Mouse (Mus musculus) stomach, embryonic 15.5 days (tissue): ENCODE measurements around the gene Lce1c. TPM values are rescaled to one million over a fixed set of nuclear protein-coding genes. Genes with fewer than 3 reads are reported as not detected.

Experiments
- ATAC-seq: fragments of 200-750 bp; cut with Nextera tagmentation; 2 replicates; pipeline ENCODE4 v1.8.0; 2017; ENCODE audit warnings: low read depth, moderate number of reproducible peaks, moderate TSS enrichment; ENCODE audit not compliant: insufficient read depth, low FRiP score
- H3K27ac ChIP-seq: fragments of 300-500 bp; sonication (generic); 2 replicates; pipeline ENCODE4 v1.5.1; 2015; ENCODE audit warnings: mild to moderate bottlenecking, inconsistent platforms
- H3K27me3 ChIP-seq: fragments of 300-500 bp; sonication (generic); replicated peaks from 2 replicates; pipeline ENCODE4 v1.6.1; 2015; ENCODE audit warnings: inconsistent platforms
- H3K36me3 ChIP-seq: fragments of 300-500 bp; sonication (generic); 2 replicates; pipeline ENCODE4 v1.6.1; 2015; ENCODE audit warnings: inconsistent platforms
- H3K4me1 ChIP-seq: fragments of 300-500 bp; sonication (generic); 2 replicates; pipeline ENCODE4 v1.6.1; 2015; ENCODE audit warnings: inconsistent platforms
- H3K4me2 ChIP-seq: fragments of 300-500 bp; sonication (generic); 2 replicates; pipeline ENCODE4 v1.6.1; 2015; ENCODE audit warnings: mild to moderate bottlenecking, inconsistent platforms
- H3K4me3 ChIP-seq: fragments of 300-500 bp; sonication (generic); replicated peaks from 2 replicates; pipeline ENCODE4 v1.5.1; 2015; ENCODE audit warnings: inconsistent platforms
- H3K9ac ChIP-seq: fragments of 300-500 bp; sonication (generic); 2 replicates; pipeline ENCODE4 v1.6.1; 2015; ENCODE audit warnings: inconsistent platforms
- H3K9me3 ChIP-seq: fragments of 300-500 bp; sonication (generic); 2 replicates; pipeline ENCODE4 v1.6.1; 2016; ENCODE audit warnings: inconsistent platforms
- WGBS: fragments of 180-500 bp; shearing (Covaris S2); methylation state at CpG from one replicate; pipeline ENCODE4 v1.1.7; 2015; 5-methylcytosine and 5-hydroxymethylcytosine counted together
- polyA plus RNA-seq: library from polyadenylated mRNA; unstranded; fragments of >200 nt; fragmentation: Nextera tagmentation; extraction: Ambion mirVana; gene quantifications from 2 replicates; pipeline ENCODE4 v1.2.1, GENCODE M21; 2015

The Lce1c gene
- polyA plus RNA-seq, 1 experiment from 2014 or later: not detected

GRCm38 (mm10) chr3:92715122-92715521, 36.1 kb downstream of the Lce1c start:
- Histone ChIP-seq H3K4me3 (no peak overlapping the region), H3K9ac (no peak overlapping the region), H3K27me3 (no peaks in the 10 kb centered on the region), H3K4me1 (no peaks in the 10 kb centered on the region), H3K27ac (no peak overlapping the region), H3K9me3 (no peaks in the 10 kb centered on the region), H3K4me2 (no peak overlapping the region), H3K36me3 (no peaks in the 10 kb centered on the region)
- no peak for ATAC-seq

- Histone ChIP-seq H3K4me2 (no peak within 1 kb of the TSS), H3K9ac (no peak within 1 kb of the TSS), H3K9me3 (no peaks in the 10 kb centered on the region), H3K27me3 (no peaks in the 10 kb centered on the region), H3K4me3 (no peak within 1 kb of the TSS), H3K27ac (no peak within 1 kb of the TSS), H3K36me3 (no peaks in the 10 kb centered on the region), H3K4me1 (no peaks in the 10 kb centered on the region)
- 69% methylated on average over 3 of the region's 3 CpGs for WGBS
- ATAC-seq: no peak
Measured at GRCm38 (mm10) chr3:92720250-92720649, 41.2 kb downstream of the Lce1c start, which contains the start of gene Lce1f. Gene Lce1f (minus strand): TSS chr3:92720350.

GRCm38 (mm10) chr3:92722631-92723030, 43.6 kb downstream of the Lce1c start:
- H3K27ac ChIP-seq: no peak overlapping the region
- H3K9ac ChIP-seq: no peak overlapping the region
- no peak for ATAC-seq
- H3K4me1 ChIP-seq: no peaks in the 10 kb centered on the region
- no peaks in the 10 kb centered on the region for H3K9me3 ChIP-seq
- no peaks in the 10 kb centered on the region for H3K27me3 ChIP-seq
- WGBS: 76% methylated on average over 5 of the region's 5 CpGs
- no peak overlapping the region for H3K4me3 ChIP-seq
- H3K36me3 ChIP-seq: no peaks in the 10 kb centered on the region
- no peak overlapping the region for H3K4me2 ChIP-seq

Other genes with a start within 250 kb of the Lce1c start
- 7.3 and 25.4 TPM in 2 replicates for gene Gm9774, start 249.8 kb upstream of the Lce1c start, polyA plus RNA-seq
- gene Sprr2k, start 246.7 kb upstream of the Lce1c start, polyA plus RNA-seq: 0.73 TPM in 1 of 2 replicates, not detected in the other
- 1.6 TPM in 1 of 2 replicates, not detected in the other for gene Sprr1b, start 240.5 kb upstream of the Lce1c start, polyA plus RNA-seq
- gene Sprr3, start 220.5 kb upstream of the Lce1c start, polyA plus RNA-seq: 30.3 and 125 TPM in 2 replicates
- gene Sprr1a, start 193.4 kb upstream of the Lce1c start, polyA plus RNA-seq: 69.5 and 186 TPM in 2 replicates
- gene Sprr4, start 178.8 kb upstream of the Lce1c start, polyA plus RNA-seq: not detected in 2 replicates
- not detected in 2 replicates for gene 2310046K23Rik, start 144.7 kb upstream of the Lce1c start, polyA plus RNA-seq
- gene Ivl, start 105.5 kb upstream of the Lce1c start, polyA plus RNA-seq: 0.41 and 1.2 TPM in 2 replicates
- gene Smcp, start 90.2 kb upstream of the Lce1c start, polyA plus RNA-seq: 0.67 TPM in 1 of 2 replicates, not detected in the other
- gene 2210017I01Rik, start 71.8 kb upstream of the Lce1c start, polyA plus RNA-seq: not detected in 2 replicates
- not detected in 2 replicates for gene Lce6a, start 57.6 kb upstream of the Lce1c start, polyA plus RNA-seq
- gene Lce1a1, start 30.9 kb upstream of the Lce1c start, polyA plus RNA-seq: not detected in 2 replicates
- not detected in 2 replicates for gene Lce1b, start 22.3 kb upstream of the Lce1c start, polyA plus RNA-seq
- not detected in 2 replicates for gene Lce1a2, start 8.9 kb upstream of the Lce1c start, polyA plus RNA-seq
- not detected in 2 replicates for gene Lce1d, start 8.0 kb downstream of the Lce1c start, polyA plus RNA-seq
- gene Lce1e, start 29.8 kb downstream of the Lce1c start, polyA plus RNA-seq: not detected in 2 replicates
- gene Lce1f, start 41.1 kb downstream of the Lce1c start, polyA plus RNA-seq: not detected in 2 replicates
- not detected in 2 replicates for gene Gm38119, start 59.8 kb downstream of the Lce1c start, polyA plus RNA-seq
- not detected in 2 replicates for gene Lce1g, start 73.1 kb downstream of the Lce1c start, polyA plus RNA-seq
- gene Lce1h, start 85.8 kb downstream of the Lce1c start, polyA plus RNA-seq: not detected in 2 replicates
- gene Lce1i, start 99.7 kb downstream of the Lce1c start, polyA plus RNA-seq: not detected in 2 replicates
- not detected in 2 replicates for gene Lce1j, start 111.3 kb downstream of the Lce1c start, polyA plus RNA-seq
- gene Lce1k, start 128.6 kb downstream of the Lce1c start, polyA plus RNA-seq: not detected in 2 replicates
- 0.05 TPM in 1 of 2 replicates, not detected in the other for gene Kprp, start 148.0 kb downstream of the Lce1c start, polyA plus RNA-seq
- not detected in 2 replicates for gene Lce1l, start 172.0 kb downstream of the Lce1c start, polyA plus RNA-seq
- gene 2310050C09Rik, start 191.0 kb downstream of the Lce1c start, polyA plus RNA-seq: not detected in 2 replicates
- 0.62 TPM in 1 of 2 replicates, not detected in the other for gene Lce3a, start 247.0 kb downstream of the Lce1c start, polyA plus RNA-seq